Mouse (Mus musculus) hindbrain, embryonic 16.5 days (tissue): ENCODE data around the gene Rell1. TPM values are rescaled to one million over a fixed set of nuclear protein-coding genes. Genes with fewer than 3 reads are reported as not detected.

ENCODE experiments used
- ATAC-seq: fragments of 200-750 bp; cut with Nextera tagmentation; 2 replicates; pipeline ENCODE4 v1.8.0; 2017; ENCODE audit warnings: moderate TSS enrichment, moderate library complexity
- H3K27ac ChIP-seq: fragments of 300-500 bp; sonication (generic); 2 replicates; pipeline ENCODE4 v1.5.1; 2014; ENCODE audit warnings: low read depth, mild to moderate bottlenecking, control low read depth, low read length, moderate library complexity
- H3K27me3 ChIP-seq: fragments of 300-500 bp; sonication (generic); replicated peaks from 2 replicates; pipeline ENCODE4 v1.6.1; 2014; ENCODE audit warnings: low read length; ENCODE audit not compliant: control insufficient read depth, insufficient read depth
- H3K36me3 ChIP-seq: fragments of 300-500 bp; sonication (generic); 2 replicates; pipeline ENCODE4 v1.6.1; 2014; ENCODE audit warnings: mild to moderate bottlenecking, low read length, moderate library complexity, mixed read lengths; ENCODE audit not compliant: control insufficient read depth, insufficient read depth
- H3K4me1 ChIP-seq: fragments of 300-500 bp; sonication (generic); 2 replicates; pipeline ENCODE4 v1.6.1; 2014; ENCODE audit warnings: low read depth, low read length; ENCODE audit not compliant: control insufficient read depth, insufficient read depth
- H3K4me2 ChIP-seq: fragments of 300-500 bp; sonication (generic); 2 replicates; pipeline ENCODE4 v1.6.1; 2014; ENCODE audit warnings: mild to moderate bottlenecking, low read length, control low read depth, moderate library complexity
- H3K4me3 ChIP-seq: fragments of 300-500 bp; sonication (generic); 2 replicates; pipeline ENCODE4 v1.5.1; 2014; ENCODE audit warnings: mild to moderate bottlenecking, low read length, control low read depth, moderate library complexity
- H3K9ac ChIP-seq: fragments of 300-500 bp; sonication (generic); 2 replicates; pipeline ENCODE4 v1.6.1; 2014; ENCODE audit warnings: low read depth, mild to moderate bottlenecking, control low read depth, low read length, moderate library complexity
- H3K9me3 ChIP-seq: fragments of 300-500 bp; sonication (generic); 2 replicates; pipeline ENCODE4 v1.6.1; 2014; ENCODE audit warnings: mild to moderate bottlenecking, low read length, moderate library complexity; ENCODE audit not compliant: control insufficient read depth
- WGBS: fragments of 180-500 bp; shearing (Covaris S2); extraction: QIAGEN DNeasy Blood & Tissue Kit; methylation state at CpG from one replicate; pipeline ENCODE4 v1.1.7; 2014; 5-methylcytosine and 5-hydroxymethylcytosine counted together
- polyA plus RNA-seq: library from polyadenylated mRNA; unstranded; fragments of >200 nt; fragmentation: Nextera tagmentation; extraction: Ambion mirVana; gene quantifications from 2 replicates; pipeline ENCODE4 v1.2.1, GENCODE M21; 2015

The Rell1 gene
- polyA plus RNA-seq, 1 experiment from 2014 or later: 8.8 TPM

- H3K9me3 ChIP-seq: no peaks in the 10 kb centered on the region
- H3K4me3 ChIP-seq: no peak overlapping the region
- no peak overlapping the region for H3K27ac ChIP-seq
- H3K36me3 ChIP-seq: no peaks in the 10 kb centered on the region
- H3K27me3 ChIP-seq: no peaks in the 10 kb centered on the region
- no peak overlapping the region for H3K4me2 ChIP-seq
- peaks cover 14% of the 10 kb centered on the region for H3K4me1 ChIP-seq
- no peak overlapping the region for H3K9ac ChIP-seq
- ATAC-seq: no peak
- whole genome bisulfite sequencing: 6% methylated on average over 7 of the region's 7 CpGs
These were observed 1.6 kb upstream of the Rell1 start for GRCm38 (mm10) chr5:63970281-63970732.

GRCm38 (mm10) chr5:63969476-63970112 lies 897 bp upstream of the Rell1 start:
- H3K4me1 ChIP-seq: peaks cover 14% of the 10 kb centered on the region
- peak overlapping the region; percentile 99 for H3K4me2 ChIP-seq
- peak overlapping the region; percentile 78 for H3K4me3 ChIP-seq
- H3K27me3 ChIP-seq: no peaks in the 10 kb centered on the region
- no peaks in the 10 kb centered on the region for H3K36me3 ChIP-seq
- no peaks in the 10 kb centered on the region for H3K9me3 ChIP-seq
- no peak overlapping the region for H3K27ac ChIP-seq
- H3K9ac ChIP-seq: no peak overlapping the region
- WGBS: 33% methylated on average over 5 of the region's 5 CpGs
- no peak for ATAC-seq

GRCm38 (mm10) chr5:63967591-63968141 lies 1.0 kb downstream of the Rell1 start:
- H3K27ac ChIP-seq: no peak overlapping the region
- no peaks in the 10 kb centered on the region for H3K27me3 ChIP-seq
- WGBS: 3% methylated on average over 12 of the region's 12 CpGs
- no peak for ATAC-seq
- H3K9me3 ChIP-seq: no peaks in the 10 kb centered on the region
- H3K9ac ChIP-seq: peak overlapping the region; percentile 80
- peaks cover 14% of the 10 kb centered on the region for H3K4me1 ChIP-seq
- peak overlapping the region; percentile 99 for H3K4me2 ChIP-seq
- H3K36me3 ChIP-seq: no peaks in the 10 kb centered on the region
- peak overlapping the region; percentile 78 for H3K4me3 ChIP-seq

- peaks cover 14% of the 10 kb centered on the region for H3K4me1 ChIP-seq
- H3K4me3 ChIP-seq: no peak overlapping the region
- H3K4me2 ChIP-seq: no peak overlapping the region
- no peak for ATAC-seq
- no peaks in the 10 kb centered on the region for H3K27me3 ChIP-seq
- WGBS: 77% methylated on average over 4 of the region's 4 CpGs
- no peak overlapping the region for H3K27ac ChIP-seq
- no peaks in the 10 kb centered on the region for H3K36me3 ChIP-seq
- H3K9ac ChIP-seq: no peak overlapping the region
- no peaks in the 10 kb centered on the region for H3K9me3 ChIP-seq
These were observed 2.3 kb downstream of the Rell1 start for GRCm38 (mm10) chr5:63966379-63966778.

GRCm38 (mm10) chr5:63965946-63966345 lies 2.8 kb downstream of the Rell1 start:
- Histone ChIP-seq H3K36me3 (no peaks in the 10 kb centered on the region), H3K27me3 (no peaks in the 10 kb centered on the region), H3K4me3 (no peak overlapping the region), H3K9ac (no peak overlapping the region), H3K4me2 (no peak overlapping the region), H3K9me3 (no peaks in the 10 kb centered on the region), H3K27ac (no peak overlapping the region), H3K4me1 (peaks cover 14% of the 10 kb centered on the region)
- 85% methylated on average over 1 of the region's 1 CpGs for WGBS
- no peak for ATAC-seq

- Histone ChIP-seq H3K4me1 (peaks cover 14% of the 10 kb centered on the region), H3K9ac (no peak overlapping the region), H3K9me3 (no peaks in the 10 kb centered on the region), H3K36me3 (no peaks in the 10 kb centered on the region), H3K27me3 (no peaks in the 10 kb centered on the region), H3K27ac (no peak overlapping the region), H3K4me2 (no peak overlapping the region), H3K4me3 (no peak overlapping the region)
- WGBS: 68% methylated on average over 8 of the region's 8 CpGs
- ATAC-seq: no peak
These were observed 4.1 kb downstream of the Rell1 start for GRCm38 (mm10) chr5:63964576-63964975.

GRCm38 (mm10) chr5:63961726-63962125 lies 7.0 kb downstream of the Rell1 start:
- no peak overlapping the region for H3K27ac ChIP-seq
- H3K36me3 ChIP-seq: no peaks in the 10 kb centered on the region
- WGBS: 86% methylated on average over 10 of the region's 10 CpGs
- ATAC-seq: no peak
- no peaks in the 10 kb centered on the region for H3K9me3 ChIP-seq
- H3K4me3 ChIP-seq: no peak overlapping the region
- peaks cover under 1% of the 10 kb centered on the region; the same call in 1 of the 2 replicates for H3K4me1 ChIP-seq
- H3K4me2 ChIP-seq: no peak overlapping the region
- no peaks in the 10 kb centered on the region for H3K27me3 ChIP-seq
- no peak overlapping the region for H3K9ac ChIP-seq

- 92% methylated on average over 10 of the region's 10 CpGs for WGBS
- Histone ChIP-seq H3K9ac (no peak overlapping the region), H3K36me3 (no peaks in the 10 kb centered on the region), H3K27me3 (no peaks in the 10 kb centered on the region), H3K4me3 (no peak overlapping the region), H3K27ac (no peak overlapping the region), H3K4me2 (no peak overlapping the region), H3K4me1 (no peaks in the 10 kb centered on the region), H3K9me3 (no peaks in the 10 kb centered on the region)
- ATAC-seq: no peak
These were observed 8.1 kb downstream of the Rell1 start for GRCm38 (mm10) chr5:63960565-63960964.

- H3K4me1 ChIP-seq: no peaks in the 10 kb centered on the region
- no peaks in the 10 kb centered on the region for H3K36me3 ChIP-seq
- ATAC-seq: no peak
- 74% methylated on average over 18 of the region's 18 CpGs for WGBS
- H3K9me3 ChIP-seq: no peaks in the 10 kb centered on the region
- H3K9ac ChIP-seq: no peak overlapping the region
- no peaks in the 10 kb centered on the region for H3K27me3 ChIP-seq
- no peak overlapping the region for H3K27ac ChIP-seq
- H3K4me2 ChIP-seq: no peak overlapping the region
- H3K4me3 ChIP-seq: no peak overlapping the region
These were observed 9.6 kb downstream of the Rell1 start for GRCm38 (mm10) chr5:63958963-63959708.
